Mouse (Mus musculus): Measurements from ENCODE around the gene Glrx3. TPM values are rescaled to one million over a fixed set of nuclear protein-coding genes. Genes with fewer than 3 reads are reported as not detected.
"Not testable (repeated sequence)": the region's sequence is repeated elsewhere in the genome, so short reads cannot be mapped to it uniquely, and the experiment has no call there.

Gene Glrx3
- polyA plus RNA-seq, 1 experiment from 2014 or later: 201 TPM

- Histone ChIP-seq H3K4me2 (ENCODE audit: low read depth, low read length) (no peak overlapping the region), H3K36me3 (ENCODE audit: control insufficient read depth, insufficient read depth, low read length) (no peaks in the 10 kb centered on the region), H3K4me3 (ENCODE audit: low read length) (no peak overlapping the region), H3K9ac (ENCODE audit: low read length) (no peak overlapping the region), H3K27me3 (ENCODE audit: control insufficient read depth, insufficient read depth, low read depth, low read length) (no peaks in the 10 kb centered on the region), H3K27ac (ENCODE audit: low read length) (no peak overlapping the region), H3K4me1 (replicated peaks; ENCODE audit: control insufficient read depth, insufficient read depth, low read length) (no peaks in the 10 kb centered on the region), H3K9me3 (ENCODE audit: control insufficient read depth, low read length) (no peaks in the 10 kb centered on the region)
- no peak for ATAC-seq (ENCODE audit: low read depth)
- WGBS: 68% methylated on average over 7 of the region's 8 CpGs
Measured at GRCm38 (mm10) chr7:137414710-137415109, 22.7 kb upstream of the Glrx3 start.

GRCm38 (mm10) chr7:137420550-137420949 is 16.9 kb upstream of the Glrx3 start:
- no peak overlapping the region for H3K9ac ChIP-seq (ENCODE audit: low read length)
- H3K9me3 ChIP-seq (ENCODE audit: control insufficient read depth, low read length): no peaks in the 10 kb centered on the region
- no peaks in the 10 kb centered on the region for H3K36me3 ChIP-seq (ENCODE audit: control insufficient read depth, insufficient read depth, low read length)
- no peak for ATAC-seq (ENCODE audit: low read depth)
- no peak overlapping the region for H3K27ac ChIP-seq (ENCODE audit: low read length)
- H3K4me2 ChIP-seq (ENCODE audit: low read depth, low read length): no peak overlapping the region
- H3K4me1 ChIP-seq (replicated peaks; ENCODE audit: control insufficient read depth, insufficient read depth, low read length): no peaks in the 10 kb centered on the region
- WGBS: 83% methylated on average over 2 of the region's 2 CpGs
- H3K27me3 ChIP-seq (ENCODE audit: control insufficient read depth, insufficient read depth, low read depth, low read length): no peaks in the 10 kb centered on the region
- H3K4me3 ChIP-seq (ENCODE audit: low read length): no peak overlapping the region

DNA sequence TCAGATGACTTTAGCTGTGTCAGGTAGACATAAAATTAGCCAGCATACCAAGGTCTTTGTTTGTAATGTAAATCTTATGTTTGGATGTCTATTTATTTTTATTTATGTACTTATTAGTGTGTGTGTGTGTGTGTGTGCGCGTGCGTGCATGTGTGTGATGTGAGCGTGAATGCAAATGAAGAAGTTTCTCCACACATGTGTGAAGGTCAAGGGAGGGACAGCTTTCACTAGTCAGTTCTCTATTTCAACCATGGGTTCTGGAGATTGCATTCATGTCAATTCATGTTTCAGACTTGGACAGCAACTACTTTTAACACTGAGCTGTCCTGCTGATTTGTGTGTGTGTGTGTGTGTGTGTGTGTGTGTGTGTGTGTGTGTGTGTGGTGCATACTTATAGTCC is 16.2 kb upstream of the Glrx3 start:
- no peak overlapping the region for H3K9ac ChIP-seq (ENCODE audit: low read length)
- no peaks in the 10 kb centered on the region for H3K36me3 ChIP-seq (ENCODE audit: control insufficient read depth, insufficient read depth, low read length)
- no peaks in the 10 kb centered on the region for H3K4me1 ChIP-seq (replicated peaks; ENCODE audit: control insufficient read depth, insufficient read depth, low read length)
- H3K4me2 ChIP-seq (ENCODE audit: low read depth, low read length): no peak overlapping the region
- no peaks in the 10 kb centered on the region for H3K27me3 ChIP-seq (ENCODE audit: control insufficient read depth, insufficient read depth, low read depth, low read length)
- H3K27ac ChIP-seq (ENCODE audit: low read length): no peak overlapping the region
- no peak overlapping the region for H3K4me3 ChIP-seq (ENCODE audit: low read length)
- ATAC-seq (ENCODE audit: low read depth): no peak
- no peaks in the 10 kb centered on the region for H3K9me3 ChIP-seq (ENCODE audit: control insufficient read depth, low read length)
- 92% methylated on average over 4 of the region's 4 CpGs for WGBS

GRCm38 (mm10) chr7:137426693-137427092 is 10.7 kb upstream of the Glrx3 start:
- Histone ChIP-seq H3K4me2 (ENCODE audit: low read depth, low read length) (no peak overlapping the region), H3K9ac (ENCODE audit: low read length) (no peak overlapping the region), H3K27ac (ENCODE audit: low read length) (no peak overlapping the region), H3K36me3 (ENCODE audit: control insufficient read depth, insufficient read depth, low read length) (no peaks in the 10 kb centered on the region), H3K9me3 (ENCODE audit: control insufficient read depth, low read length) (no peaks in the 10 kb centered on the region), H3K27me3 (ENCODE audit: control insufficient read depth, insufficient read depth, low read depth, low read length) (no peaks in the 10 kb centered on the region), H3K4me1 (replicated peaks; ENCODE audit: control insufficient read depth, insufficient read depth, low read length) (no peaks in the 10 kb centered on the region), H3K4me3 (ENCODE audit: low read length) (no peak overlapping the region)
- 31% methylated on average over 4 of the region's 4 CpGs for WGBS
- no peak for ATAC-seq (ENCODE audit: low read depth)

GRCm38 (mm10) chr7:137431769-137432603 is 5.4 kb upstream of the Glrx3 start:
- Histone ChIP-seq H3K27me3 (ENCODE audit: control insufficient read depth, insufficient read depth, low read depth, low read length) (no peaks in the 10 kb centered on the region), H3K36me3 (ENCODE audit: control insufficient read depth, insufficient read depth, low read length) (no peaks in the 10 kb centered on the region), H3K27ac (ENCODE audit: low read length) (no peak overlapping the region), H3K4me1 (replicated peaks; ENCODE audit: control insufficient read depth, insufficient read depth, low read length) (no peaks in the 10 kb centered on the region), H3K4me2 (ENCODE audit: low read depth, low read length) (no peak overlapping the region), H3K4me3 (ENCODE audit: low read length) (no peak overlapping the region), H3K9me3 (ENCODE audit: control insufficient read depth, low read length) (no peaks in the 10 kb centered on the region), H3K9ac (ENCODE audit: low read length) (no peak overlapping the region)
- no peak for ATAC-seq (ENCODE audit: low read depth)
- 59% methylated on average over 13 of the region's 13 CpGs for WGBS

GRCm38 (mm10) chr7:137436901-137437300 is 513 bp upstream of the Glrx3 start:
- no peaks in the 10 kb centered on the region for H3K9me3 ChIP-seq (ENCODE audit: control insufficient read depth, low read length)
- no peak for ATAC-seq (ENCODE audit: low read depth)
- H3K9ac ChIP-seq (ENCODE audit: low read length): no peak overlapping the region
- no peaks in the 10 kb centered on the region for H3K27me3 ChIP-seq (ENCODE audit: control insufficient read depth, insufficient read depth, low read depth, low read length)
- H3K4me1 ChIP-seq (replicated peaks; ENCODE audit: control insufficient read depth, insufficient read depth, low read length): peaks cover 7% of the 10 kb centered on the region; the same call in 1 of the 2 replicates
- WGBS: 73% methylated on average over 6 of the region's 6 CpGs
- H3K27ac ChIP-seq (ENCODE audit: low read length): no peak overlapping the region
- peak overlapping the region; percentile 54 for H3K4me2 ChIP-seq (ENCODE audit: low read depth, low read length)
- peak overlapping the region; percentile 73 for H3K4me3 ChIP-seq (ENCODE audit: low read length)
- no peaks in the 10 kb centered on the region for H3K36me3 ChIP-seq (ENCODE audit: control insufficient read depth, insufficient read depth, low read length)

GRCm38 (mm10) chr7:137438179-137438550 is 751 bp downstream of the Glrx3 start:
- peak overlapping the region; percentile 67 for H3K4me2 ChIP-seq (ENCODE audit: low read depth, low read length)
- H3K36me3 ChIP-seq (ENCODE audit: control insufficient read depth, insufficient read depth, low read length): no peaks in the 10 kb centered on the region
- peaks cover 7% of the 10 kb centered on the region; the same call in 1 of the 2 replicates for H3K4me1 ChIP-seq (replicated peaks; ENCODE audit: control insufficient read depth, insufficient read depth, low read length)
- peak overlapping the region; percentile 86 for H3K9ac ChIP-seq (ENCODE audit: low read length)
- H3K27ac ChIP-seq (ENCODE audit: low read length): peak overlapping the region; percentile 81
- no peaks in the 10 kb centered on the region for H3K27me3 ChIP-seq (ENCODE audit: control insufficient read depth, insufficient read depth, low read depth, low read length)
- peak overlapping the region; percentile 73 for H3K4me3 ChIP-seq (ENCODE audit: low read length)
- peak; percentile 17 for ATAC-seq (ENCODE audit: low read depth)
- 6% methylated on average over 7 of the region's 7 CpGs for WGBS
- H3K9me3 ChIP-seq (ENCODE audit: control insufficient read depth, low read length): no peaks in the 10 kb centered on the region

GRCm38 (mm10) chr7:137438962-137439361 is 1.5 kb downstream of the Glrx3 start:
- WGBS: 74% methylated on average over 7 of the region's 7 CpGs
- peak overlapping the region; percentile 73; the same call in 1 of the 2 replicates for H3K4me3 ChIP-seq (ENCODE audit: low read length)
- H3K9ac ChIP-seq (ENCODE audit: low read length); H3K27ac ChIP-seq (ENCODE audit: low read length); H3K27me3 ChIP-seq (ENCODE audit: control insufficient read depth, insufficient read depth, low read depth, low read length); H3K9me3 ChIP-seq (ENCODE audit: control insufficient read depth, low read length); H3K4me1 ChIP-seq (replicated peaks; ENCODE audit: control insufficient read depth, insufficient read depth, low read length); H3K36me3 ChIP-seq (ENCODE audit: control insufficient read depth, insufficient read depth, low read length); ATAC-seq (ENCODE audit: low read depth): not testable (repeated sequence)
- peak overlapping the region; percentile 67 for H3K4me2 ChIP-seq (ENCODE audit: low read depth, low read length)

DNA sequence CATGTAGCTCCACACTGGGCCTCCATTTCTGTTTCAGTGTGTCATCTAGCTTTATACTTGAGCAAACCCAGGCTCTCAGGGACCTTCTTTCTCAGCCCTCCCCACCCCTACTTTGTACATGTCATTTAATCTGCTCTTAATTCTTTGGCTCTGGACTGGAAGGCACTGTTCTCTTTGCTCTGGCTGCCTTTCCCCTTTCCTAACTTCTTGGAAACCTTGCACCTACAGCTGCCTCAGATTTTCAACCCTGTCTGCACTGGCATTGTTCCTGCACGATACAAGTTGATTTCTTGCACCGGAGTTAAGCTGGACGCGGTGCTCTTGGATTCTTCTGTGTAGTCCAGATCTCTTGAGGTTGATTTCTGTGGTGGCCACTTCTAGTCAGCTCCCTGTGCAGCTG is 5.5 kb downstream of the Glrx3 start:
- Histone ChIP-seq H3K4me1 (replicated peaks; ENCODE audit: control insufficient read depth, insufficient read depth, low read length) (peaks cover 7% of the 10 kb centered on the region; the same call in 1 of the 2 replicates), H3K27ac (ENCODE audit: low read length) (no peak overlapping the region), H3K4me3 (ENCODE audit: low read length) (no peak overlapping the region), H3K9me3 (ENCODE audit: control insufficient read depth, low read length) (no peaks in the 10 kb centered on the region), H3K36me3 (ENCODE audit: control insufficient read depth, insufficient read depth, low read length) (peaks cover 11% of the 10 kb centered on the region; the same call in 1 of the 2 replicates), H3K9ac (ENCODE audit: low read length) (no peak overlapping the region), H3K4me2 (ENCODE audit: low read depth, low read length) (no peak overlapping the region), H3K27me3 (ENCODE audit: control insufficient read depth, insufficient read depth, low read depth, low read length) (no peaks in the 10 kb centered on the region)
- no peak for ATAC-seq (ENCODE audit: low read depth)
- 96% methylated on average over 4 of the region's 4 CpGs for WGBS
